Mouse (Mus musculus) brain, embryonic 18.5 days (tissue): ENCODE measurements around the gene Gatc.
A peak's percentile ranks its signal among the peaks of the same experiment; 100 is the strongest.
"Not testable (repeated sequence)": the region's sequence is repeated elsewhere in the genome, so short reads cannot be mapped to it uniquely, and the experiment has no call there.

ENCODE experiments used
- DNase-seq: peaks from one replicate; pipeline ENCODE4 v3.0.0-alpha.2; 2012; ENCODE audit warnings: low read depth, low spot score

The Gatc gene

GRCm38 (mm10) chr5:115340577-115341313, at the start of gene Gatc, which contains the start of gene Triap1:
Gene Gatc (minus strand): TSS chr5:115341178.
Gene Triap1 (plus strand): TSS chr5:115341225.
- DNase-seq: peak; percentile 74

GRCm38 (mm10) chr5:115378882-115379281, 37.9 kb upstream of the Gatc start:
- DNase-seq: not testable (repeated sequence)

GRCm38 (mm10) chr5:115375436-115375835, 34.5 kb upstream of the Gatc start:
- no peak for DNase-seq

- DNase-seq: no peak
Measured at GRCm38 (mm10) chr5:115374204-115374820, 33.3 kb upstream of the Gatc start.

GRCm38 (mm10) chr5:115373441-115374203, 32.6 kb upstream of the Gatc start:
- DNase-seq: no peak

GRCm38 (mm10) chr5:115371736-115372135, 30.8 kb upstream of the Gatc start:
- no peak for DNase-seq

GRCm38 (mm10) chr5:115364782-115365181, 23.8 kb upstream of the Gatc start:
- no peak for DNase-seq

GRCm38 (mm10) chr5:115362819-115363714, 22.1 kb upstream of the Gatc start:
- DNase-seq: no peak

GRCm38 (mm10) chr5:115362216-115362615, 21.2 kb upstream of the Gatc start:
- no peak for DNase-seq

GRCm38 (mm10) chr5:115359851-115360372, 18.9 kb upstream of the Gatc start:
- DNase-seq: no peak

GRCm38 (mm10) chr5:115359438-115359837, 18.5 kb upstream of the Gatc start:
- no peak for DNase-seq

GRCm38 (mm10) chr5:115358872-115359271, 17.9 kb upstream of the Gatc start:
- no peak for DNase-seq

GRCm38 (mm10) chr5:115355070-115355469, 14.1 kb upstream of the Gatc start:
- DNase-seq: no peak

GRCm38 (mm10) chr5:115351348-115351747, 10.4 kb upstream of the Gatc start:
- DNase-seq: no peak

- DNase-seq: no peak
Measured at GRCm38 (mm10) chr5:115349225-115349555, 8.2 kb upstream of the Gatc start.

GRCm38 (mm10) chr5:115348546-115349224, 7.7 kb upstream of the Gatc start, which contains the start of gene Cox6a1:
Gene Cox6a1 (minus strand): TSS chr5:115348981.
- DNase-seq: peak; percentile 93

GRCm38 (mm10) chr5:115347564-115347963, 6.6 kb upstream of the Gatc start:
- no peak for DNase-seq

- DNase-seq: no peak
Measured at GRCm38 (mm10) chr5:115341314-115342165, 562 bp upstream of the Gatc start.

GRCm38 (mm10) chr5:115340007-115340406, 971 bp downstream of the Gatc start:
- DNase-seq: no peak

GRCm38 (mm10) chr5:115333626-115334025, 7.4 kb downstream of the Gatc start:
- no peak for DNase-seq
